Mouse (Mus musculus) hindbrain, embryonic 14.5 days (tissue): ENCODE results near the gene Gm6169. TPM values are rescaled to one million over a fixed set of nuclear protein-coding genes. Genes with fewer than 3 reads are reported as not detected.

ENCODE experiments used
- polyA plus RNA-seq: library from polyadenylated mRNA; unstranded; fragments of >200 nt; fragmentation: Nextera tagmentation; extraction: Ambion mirVana; gene quantifications from 2 replicates; pipeline ENCODE4 v1.2.1, GENCODE M21; 2014

The Gm6169 gene
- polyA plus RNA-seq, 1 experiment from 2014 or later, result 0.60 TPM

Other genes with a start within 250 kb of the Gm6169 start
- gene Gcnt4, start 174.5 kb downstream of the Gm6169 start, polyA plus RNA-seq, result 0.04 and 0.08 TPM in 2 replicates
- not detected in 2 replicates for gene 1700029F12Rik, start 64.9 kb downstream of the Gm6169 start, polyA plus RNA-seq
- gene Fam169a, start 32.0 kb downstream of the Gm6169 start, polyA plus RNA-seq, result 38.3 and 46.3 TPM in 2 replicates
- gene Gfm2, start 38.7 kb upstream of the Gm6169 start, polyA plus RNA-seq, result 30.3 and 33.5 TPM in 2 replicates
- gene Nsa2, start 38.7 kb upstream of the Gm6169 start, polyA plus RNA-seq, result 40.1 and 44.4 TPM in 2 replicates
- gene Hexb, start 99.1 kb upstream of the Gm6169 start, polyA plus RNA-seq, result 45.3 and 50.7 TPM in 2 replicates
- gene Enc1, start 141.9 kb upstream of the Gm6169 start, polyA plus RNA-seq, result 80.5 and 82.4 TPM in 2 replicates